Mouse (Mus musculus): ENCODE results near the gene Rab31. TPM values are rescaled to one million over a fixed set of nuclear protein-coding genes. Genes with fewer than 3 reads are reported as not detected.

Rab31 gene
- total and polyA plus RNA-seq, 3 experiments, result 0.79 to 2.8 (median 1.2) TPM

- Histone ChIP-seq H3K4me2 (ENCODE audit: insufficient read depth, low read depth, poor library complexity, severe bottlenecking) (no peak overlapping the region), H3K9me3 (replicated peaks; ENCODE audit: low read length) (no peaks in the 10 kb centered on the region), H3K4me3 (replicated peaks in 1 of 3; ENCODE audit: low read depth in 2 of 3, low read length in 2 of 3, poor library complexity in 1 of 3) (no peak overlapping the region), H3K9ac (ENCODE audit: insufficient read depth, low read depth) (no peak overlapping the region), H3K4me1 (ENCODE audit: control insufficient read depth in 1 of 2, insufficient read depth in 2 of 2) (peaks cover 5 to 59% of the 10 kb centered on the region in 2 experiments), H3K27ac (ENCODE audit: insufficient read depth, low read depth) (no peak overlapping the region), H3K36me3 (replicated peaks in 1 of 2; ENCODE audit: control insufficient read depth in 1 of 2, insufficient read depth in 1 of 2, low read length in 1 of 2) (peaks cover 6 to 31% of the 10 kb centered on the region in 2 experiments), H3K79me2 (replicated peaks; ENCODE audit: control insufficient read depth, extremely low read depth, insufficient read depth, poor library complexity, severe bottlenecking) (peaks cover 33% of the 10 kb centered on the region), H3K27me3 (replicated peaks) (no peaks in the 10 kb centered on the region)
- in situ Hi-C loops (cut with MboI; ENCODE audit: low pct_ligation_motif_present, low pct_unique_long_range_greater_than_20kb, low sequenced_read_pairs) (no loop called here), dilution Hi-C loops (cut with MboI; ENCODE audit: extremely low pct_ligation_motif_present, extremely low pct_unique_long_range_greater_than_20kb, low sequenced_read_pairs) (no loop called here)
- peak; percentile 38 for TF ChIP-seq USF2 (conservative IDR thresholded peaks at IDR 0.05; ENCODE audit: low read depth, low read length)
- 0 out of 2 replicates have a peak, but pooled peaks have one; percentile 37 for TF ChIP-seq MXI1 (IDR thresholded peaks at IDR 0.05; ENCODE audit: low read depth, low read length)
- TF ChIP-seq ZNF384 (IDR thresholded peaks at IDR 0.05; ENCODE audit: low read depth, low read length), result no peak
- TF ChIP-seq MAX (IDR thresholded peaks at IDR 0.05; ENCODE audit: low read length), result peak; percentile 84
- TF ChIP-seq ELF1 (IDR thresholded peaks at IDR 0.05; ENCODE audit: low read depth, low read length), result no peak
- TF ChIP-seq BHLHE40 (IDR thresholded peaks at IDR 0.05; ENCODE audit: low read depth, low read length), result peak; percentile 40; the same call in 1 of the 2 replicates
- TF ChIP-seq POLR2AphosphoS2 (IDR thresholded peaks at IDR 0.05; ENCODE audit: low read depth, low read length), result no peak
- TF ChIP-seq NRF1 (IDR thresholded peaks at IDR 0.05; ENCODE audit: low read depth, low read length), result no peak
- no peak for DNase-seq (ENCODE audit: extremely low read depth)
Measured at GRCm38 (mm10) chr17:65798446-65798845, 25.9 kb upstream of the Rab31 start.

DNA sequence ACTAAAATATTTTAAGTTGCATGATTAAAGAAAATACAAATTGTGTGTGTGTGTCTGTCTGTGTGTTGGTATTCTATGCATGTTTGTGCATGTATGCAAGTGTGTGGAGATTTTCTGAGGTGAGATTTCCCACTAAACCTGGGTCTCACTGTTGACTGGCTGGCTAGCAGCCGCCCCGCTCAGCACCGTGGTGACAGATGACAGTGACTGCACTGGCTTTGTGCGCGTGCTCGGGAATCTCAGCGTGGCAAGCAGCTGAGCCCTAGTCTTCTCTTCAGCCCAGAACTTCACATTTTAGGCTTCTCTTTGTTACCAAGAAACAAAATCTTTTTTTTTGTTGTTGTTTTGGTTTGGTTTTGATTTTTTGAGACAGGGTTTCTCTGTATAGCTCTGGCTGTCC, 23.5 kb upstream of the Rab31 start:
- no peak overlapping the region for H3K9ac ChIP-seq (ENCODE audit: insufficient read depth, low read depth)
- no peak for TF ChIP-seq TCF12 (IDR thresholded peaks at IDR 0.05; ENCODE audit: low read depth, low read length)
- TF ChIP-seq MYC (IDR thresholded peaks at IDR 0.05; ENCODE audit: low read depth, low read length), result no peak
- TF ChIP-seq MEF2A (IDR thresholded peaks at IDR 0.05; ENCODE audit: borderline replicate concordance, low read depth, low read length), result no peak
- no peak for TF ChIP-seq TBP (conservative IDR thresholded peaks at IDR 0.05; ENCODE audit: low read depth, low read length)
- no peak for TF ChIP-seq EP300 (IDR thresholded peaks at IDR 0.05; ENCODE audit: low read length)
- TF ChIP-seq SIN3A (IDR thresholded peaks at IDR 0.05; ENCODE audit: low read length), result no peak
- no peak for TF ChIP-seq BHLHE40 (IDR thresholded peaks at IDR 0.05; ENCODE audit: low read depth, low read length)
- no peaks in the 10 kb centered on the region for H3K9me3 ChIP-seq (replicated peaks; ENCODE audit: low read length)
- no peak overlapping the region for H3K4me2 ChIP-seq (ENCODE audit: insufficient read depth, low read depth, poor library complexity, severe bottlenecking)
- dilution Hi-C loops (cut with MboI; ENCODE audit: extremely low pct_ligation_motif_present, extremely low pct_unique_long_range_greater_than_20kb, low sequenced_read_pairs), result no loop called here
- no peaks in the 10 kb centered on the region for H3K27me3 ChIP-seq (replicated peaks)
- peaks cover 29% of the 10 kb centered on the region for H3K79me2 ChIP-seq (replicated peaks; ENCODE audit: control insufficient read depth, extremely low read depth, insufficient read depth, poor library complexity, severe bottlenecking)
- H3K36me3 ChIP-seq (replicated peaks in 1 of 2; ENCODE audit: control insufficient read depth in 1 of 2, insufficient read depth in 1 of 2, low read length in 1 of 2), result peaks cover 2 to 22% of the 10 kb centered on the region in 2 experiments
- DNase-seq (ENCODE audit: extremely low read depth), result no peak
- H3K4me3 ChIP-seq (replicated peaks in 1 of 3; ENCODE audit: low read depth in 2 of 3, low read length in 2 of 3, poor library complexity in 1 of 3), result no peak overlapping the region
- in situ Hi-C loops (cut with MboI; ENCODE audit: low pct_ligation_motif_present, low pct_unique_long_range_greater_than_20kb, low sequenced_read_pairs), result no loop called here
- H3K4me1 ChIP-seq (ENCODE audit: control insufficient read depth in 1 of 2, insufficient read depth in 2 of 2), result peaks cover 5 to 57% of the 10 kb centered on the region in 2 experiments
- H3K27ac ChIP-seq (ENCODE audit: insufficient read depth, low read depth), result no peak overlapping the region

Data from CH12.LX (cell line).